Mouse (Mus musculus) common myeloid progenitor, adult 5-6 weeks (primary cell): ENCODE results near the gene Creld1. TPM values are rescaled to one million over a fixed set of nuclear protein-coding genes. Genes with fewer than 3 reads are reported as not detected.

ENCODE experiments used
- ATAC-seq: replicated peaks from 2 replicates; pipeline ENCODE4 v1.8.0; 2016; ENCODE audit warnings: low read depth, mild to moderate bottlenecking, moderate TSS enrichment, inconsistent platforms; ENCODE audit not compliant: poor library complexity, severe bottlenecking
- total RNA-seq: library from RNA; stranded (forward); fragments of 200-1000, 187-1606 nt; gene quantifications from 2 replicates; pipeline ENCODE4 v1.2.3, GENCODE M21; 2017

Gene Creld1
- total RNA-seq, 1 experiment from 2014 or later = 9.4 TPM

DNA sequence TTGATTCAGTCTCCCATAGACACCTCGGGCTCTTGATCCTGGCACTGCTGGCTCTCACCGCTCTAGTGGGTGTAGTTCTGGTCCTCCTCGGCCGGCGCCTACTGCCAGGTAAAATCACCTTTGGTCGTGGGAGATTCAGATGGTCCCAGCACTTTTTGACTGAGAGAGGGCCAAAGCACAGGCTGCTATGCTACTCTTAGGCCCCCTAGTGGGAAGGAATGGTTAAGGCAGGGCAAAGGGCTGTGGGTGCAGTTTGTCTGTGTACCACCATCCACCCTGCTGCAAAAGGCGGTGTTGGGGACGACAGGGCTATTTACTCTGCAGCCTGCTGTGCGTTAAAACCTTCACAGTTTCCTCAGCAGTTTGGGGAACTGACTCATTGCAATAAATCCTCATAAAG lies 14.1 kb upstream of the Creld1 start:
- ATAC-seq = peak; percentile 92

DNA sequence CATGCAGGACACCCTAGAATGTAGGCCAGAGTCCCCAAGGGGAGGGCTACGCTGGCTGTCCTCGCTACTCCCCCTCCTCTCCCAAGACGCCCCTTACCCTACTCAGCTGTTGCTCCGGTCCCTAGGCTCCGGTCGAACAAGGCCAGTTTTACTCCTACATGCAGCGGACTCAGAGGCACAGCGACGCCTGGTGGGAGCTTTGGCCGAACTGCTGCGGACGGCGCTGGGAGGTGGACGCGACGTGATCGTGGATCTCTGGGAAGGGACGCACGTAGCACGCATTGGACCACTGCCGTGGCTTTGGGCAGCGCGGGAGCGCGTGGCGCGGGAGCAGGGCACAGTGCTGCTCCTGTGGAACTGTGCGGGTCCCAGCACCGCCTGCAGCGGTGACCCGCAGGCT lies 13.7 kb upstream of the Creld1 start:
- peak; percentile 75 for ATAC-seq

- no peak for ATAC-seq
Observed at GRCm38 (mm10) chr6:113471297-113471936, 11.7 kb upstream of the Creld1 start, which contains the start of gene Il17rc. TSS of gene Il17rc (plus strand) at chr6:113471427.

- ATAC-seq = no peak
Observed at GRCm38 (mm10) chr6:113472061-113472460, 11.0 kb upstream of the Creld1 start.

DNA sequence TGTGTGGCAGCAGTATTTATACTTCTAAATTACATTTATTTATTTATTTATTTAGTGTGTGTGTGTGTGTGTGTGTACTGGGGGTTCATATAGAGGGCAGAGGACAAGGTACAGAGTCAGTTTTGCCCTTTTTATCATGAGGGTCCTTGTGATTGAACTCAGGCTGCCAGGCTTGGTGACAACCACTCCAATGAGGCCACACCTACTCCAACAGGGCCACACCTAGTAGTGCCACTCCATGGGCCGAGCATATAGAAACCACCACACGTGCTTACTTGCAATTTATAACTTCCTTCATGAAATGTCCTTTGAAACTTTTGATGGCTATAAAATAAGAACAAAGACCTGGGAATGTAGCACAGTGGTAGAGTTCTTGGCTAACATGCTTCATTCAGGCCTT lies 9.9 kb upstream of the Creld1 start:
- no peak for ATAC-seq

DNA sequence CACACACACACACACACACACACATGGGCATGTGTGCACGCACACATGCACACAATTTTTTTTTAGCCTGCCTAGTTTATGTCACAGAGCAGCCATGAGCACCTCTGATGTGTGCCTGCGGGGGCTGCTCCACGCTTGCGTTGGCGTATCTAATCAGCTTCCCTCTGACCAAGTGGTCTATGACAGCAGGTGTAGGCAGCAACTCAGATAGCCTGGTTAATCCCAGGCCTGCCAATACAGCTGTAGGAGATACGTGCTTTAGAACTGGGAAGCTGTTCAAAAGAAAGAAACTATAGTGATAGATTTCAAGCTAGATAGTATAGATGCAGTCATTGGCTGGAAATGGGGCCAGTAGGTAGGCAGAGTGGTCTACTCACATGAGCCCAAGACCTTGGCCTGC lies 9.4 kb upstream of the Creld1 start:
- ATAC-seq = no peak

DNA sequence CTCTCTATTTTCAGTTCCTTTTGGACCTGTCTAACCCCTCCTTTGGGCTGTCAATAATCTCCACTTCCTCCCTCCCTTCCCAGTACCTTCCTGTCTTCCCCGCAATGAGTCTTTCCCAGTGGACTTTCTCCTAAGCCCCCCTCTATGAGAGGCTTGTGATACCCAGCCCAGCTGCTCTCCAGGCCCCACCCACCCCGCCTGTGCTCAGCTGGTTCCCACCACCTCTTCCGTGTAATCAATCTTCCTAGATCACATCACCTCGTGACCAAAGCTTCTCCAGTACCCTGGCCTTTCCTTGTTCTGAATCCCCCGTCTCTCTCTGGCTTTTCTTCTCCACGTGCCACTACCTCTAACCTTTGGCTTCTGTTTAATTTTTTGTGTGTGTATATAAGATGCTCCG lies 5.7 kb upstream of the Creld1 start:
- ATAC-seq = no peak

DNA sequence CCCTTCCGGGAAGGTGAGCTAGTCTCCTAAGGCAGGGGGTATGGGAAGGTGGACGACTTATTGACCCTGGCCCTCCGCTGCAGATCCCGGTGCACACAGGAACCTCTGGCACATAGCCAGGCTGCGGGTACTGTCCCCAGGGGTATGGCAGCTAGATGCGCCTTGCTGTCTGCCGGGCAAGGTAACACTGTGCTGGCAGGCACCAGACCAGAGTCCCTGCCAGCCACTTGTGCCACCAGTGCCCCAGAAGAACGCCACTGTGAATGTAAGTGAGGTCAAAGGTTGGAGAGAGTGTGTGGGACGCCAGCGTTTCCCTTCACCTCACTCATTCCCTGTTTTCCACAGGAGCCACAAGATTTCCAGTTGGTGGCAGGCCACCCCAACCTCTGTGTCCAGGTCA lies 4.2 kb upstream of the Creld1 start:
- ATAC-seq = no peak

GRCm38 (mm10) chr6:113480555-113481373 lies 2.3 kb upstream of the Creld1 start:
- ATAC-seq = no peak

DNA sequence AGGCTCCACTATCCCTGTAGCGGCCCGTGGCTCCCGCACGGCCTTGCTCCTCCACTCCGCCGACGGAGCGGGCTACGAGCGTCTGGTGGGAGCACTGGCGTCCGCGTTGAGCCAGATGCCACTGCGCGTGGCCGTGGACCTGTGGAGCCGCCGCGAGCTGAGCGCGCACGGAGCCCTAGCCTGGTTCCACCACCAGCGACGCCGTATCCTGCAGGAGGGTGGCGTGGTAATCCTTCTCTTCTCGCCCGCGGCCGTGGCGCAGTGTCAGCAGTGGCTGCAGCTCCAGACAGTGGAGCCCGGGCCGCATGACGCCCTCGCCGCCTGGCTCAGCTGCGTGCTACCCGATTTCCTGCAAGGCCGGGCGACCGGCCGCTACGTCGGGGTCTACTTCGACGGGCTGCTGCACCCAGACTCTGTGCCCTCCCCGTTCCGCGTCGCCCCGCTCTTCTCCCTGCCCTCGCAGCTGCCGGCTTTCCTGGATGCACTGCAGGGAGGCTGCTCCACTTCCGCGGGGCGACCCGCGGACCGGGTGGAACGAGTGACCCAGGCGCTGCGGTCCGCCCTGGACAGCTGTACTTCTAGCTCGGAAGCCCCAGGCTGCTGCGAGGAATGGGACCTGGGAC lies 509 bp upstream of the Creld1 start:
- peak; percentile 41 for ATAC-seq

GRCm38 (mm10) chr6:113483729-113484128 lies 632 bp downstream of the Creld1 start:
- ATAC-seq = peak; percentile 24

DNA sequence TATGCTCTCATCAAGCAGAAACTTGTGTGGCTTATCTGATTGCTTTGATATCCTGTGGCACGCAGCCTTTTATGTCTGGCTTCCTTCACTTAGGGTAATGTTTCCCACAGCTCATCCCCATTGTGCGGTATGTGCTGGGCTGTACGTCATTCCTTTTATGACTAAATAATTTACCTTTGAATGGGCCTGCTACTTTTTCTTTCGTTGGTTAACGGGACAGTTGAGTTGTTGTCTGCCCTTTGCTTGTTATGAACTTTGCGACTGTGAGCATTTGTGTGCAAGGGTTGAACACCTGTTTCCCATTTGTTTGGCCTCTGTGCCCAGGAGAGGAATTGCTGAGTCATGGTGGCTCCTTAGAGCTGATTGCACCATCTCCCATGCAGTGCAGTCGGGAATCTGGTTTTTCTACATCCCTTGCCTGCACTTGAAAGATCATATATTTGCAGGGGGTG lies 4.1 kb downstream of the Creld1 start:
- ATAC-seq = peak; percentile 20; the same call in 1 of the 2 replicates

DNA sequence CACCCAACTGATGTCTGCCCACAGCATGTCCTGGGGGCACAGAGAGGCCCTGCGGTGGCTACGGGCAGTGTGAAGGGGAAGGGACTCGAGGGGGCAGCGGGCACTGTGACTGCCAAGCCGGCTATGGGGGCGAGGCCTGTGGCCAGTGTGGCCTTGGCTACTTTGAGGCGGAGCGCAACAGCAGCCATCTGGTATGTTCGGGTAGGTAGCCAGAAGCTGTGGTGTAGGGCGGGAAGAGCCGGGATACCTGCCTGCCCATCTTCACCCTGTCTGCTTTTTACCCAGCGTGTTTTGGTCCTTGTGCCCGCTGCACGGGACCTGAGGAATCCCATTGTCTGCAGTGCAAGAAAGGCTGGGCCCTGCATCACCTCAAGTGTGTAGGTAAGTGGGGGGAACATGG lies 6.3 kb downstream of the Creld1 start:
- ATAC-seq = no peak

GRCm38 (mm10) chr6:113492101-113492864 lies 9.2 kb downstream of the Creld1 start:
- ATAC-seq = no peak

GRCm38 (mm10) chr6:113494258-113494788 lies 11.2 kb downstream of the Creld1 start:
- ATAC-seq = peak; percentile 76

- no peak for ATAC-seq
Observed at GRCm38 (mm10) chr6:113495071-113495675, 12.1 kb downstream of the Creld1 start.

DNA sequence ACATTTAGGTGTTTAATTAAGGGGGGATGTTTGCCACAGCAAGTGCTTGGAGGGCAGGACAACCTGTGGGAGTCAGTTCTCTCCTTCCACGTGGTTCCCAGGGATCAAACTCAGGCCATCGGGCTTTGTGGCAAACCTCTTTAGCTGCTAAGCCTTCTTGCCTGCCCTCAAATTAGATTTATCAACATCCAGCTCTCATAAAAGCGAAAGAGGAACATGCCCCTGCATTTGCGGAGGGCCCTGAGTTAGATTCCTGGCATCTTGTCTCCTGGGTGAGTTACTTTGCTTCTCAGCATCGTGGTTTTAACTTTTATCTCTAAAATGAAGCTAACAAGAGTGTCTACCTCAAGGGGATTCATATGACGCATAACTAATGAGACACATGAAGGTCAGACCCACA lies 16.2 kb downstream of the Creld1 start:
- no peak for ATAC-seq

DNA sequence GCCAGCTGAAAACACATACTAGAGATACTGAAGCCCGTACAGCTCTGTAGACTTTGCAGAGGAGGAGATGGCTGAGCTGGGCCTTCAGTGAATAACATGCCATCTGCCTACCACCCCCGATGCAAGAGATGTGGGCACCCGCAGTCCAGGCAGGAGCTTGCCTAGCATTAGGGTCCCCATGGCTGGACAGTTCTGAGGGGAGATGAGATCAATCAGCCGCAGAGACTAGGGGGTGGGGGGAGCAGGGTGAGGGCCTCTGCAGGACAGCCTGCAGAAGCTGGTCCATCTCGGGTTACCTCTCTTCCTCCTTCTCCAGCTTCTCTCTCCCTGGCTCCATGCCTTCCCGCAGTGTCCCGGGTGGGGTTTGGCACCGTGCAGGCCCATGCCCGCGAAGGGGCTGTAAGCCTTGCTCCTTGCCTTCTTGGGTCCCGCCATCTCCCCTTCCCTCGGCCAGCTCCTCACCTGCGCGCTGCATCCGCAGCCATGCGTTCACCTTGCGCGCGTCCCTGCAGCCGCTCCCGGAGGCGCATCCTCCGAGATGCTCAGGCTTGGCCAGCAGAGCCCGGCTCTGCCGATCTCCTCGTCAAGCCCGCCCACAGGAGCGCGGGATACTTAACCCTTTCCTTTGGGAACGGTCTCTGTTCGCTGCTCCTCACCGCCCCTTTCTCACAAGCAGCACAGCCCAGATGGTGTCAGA lies 18.4 kb downstream of the Creld1 start, which contains the start of gene Prrt3:
Prrt3 (minus strand) TSS at position 544 of the 697 bp plus-strand sequence.
- no peak for ATAC-seq

DNA sequence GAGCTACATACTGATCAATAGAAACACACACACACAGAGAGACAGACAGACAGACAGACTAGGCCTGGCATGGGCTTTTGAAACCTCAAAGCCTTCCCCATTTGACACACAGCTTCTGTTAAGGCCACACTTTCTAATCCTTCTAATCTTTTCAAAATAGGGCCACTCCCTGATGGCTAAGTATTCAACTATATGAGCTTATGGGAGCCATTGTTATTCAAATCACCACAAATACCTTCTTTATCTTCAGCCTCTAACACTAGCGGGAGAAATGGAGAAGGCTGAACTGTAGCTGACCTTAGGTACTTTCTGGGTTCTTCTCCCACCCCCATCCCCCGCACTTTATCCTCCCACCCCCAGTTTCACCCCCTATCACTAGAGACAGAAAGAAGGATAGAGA lies 19.7 kb downstream of the Creld1 start:
- no peak for ATAC-seq
